In the genomic region with DNA sequence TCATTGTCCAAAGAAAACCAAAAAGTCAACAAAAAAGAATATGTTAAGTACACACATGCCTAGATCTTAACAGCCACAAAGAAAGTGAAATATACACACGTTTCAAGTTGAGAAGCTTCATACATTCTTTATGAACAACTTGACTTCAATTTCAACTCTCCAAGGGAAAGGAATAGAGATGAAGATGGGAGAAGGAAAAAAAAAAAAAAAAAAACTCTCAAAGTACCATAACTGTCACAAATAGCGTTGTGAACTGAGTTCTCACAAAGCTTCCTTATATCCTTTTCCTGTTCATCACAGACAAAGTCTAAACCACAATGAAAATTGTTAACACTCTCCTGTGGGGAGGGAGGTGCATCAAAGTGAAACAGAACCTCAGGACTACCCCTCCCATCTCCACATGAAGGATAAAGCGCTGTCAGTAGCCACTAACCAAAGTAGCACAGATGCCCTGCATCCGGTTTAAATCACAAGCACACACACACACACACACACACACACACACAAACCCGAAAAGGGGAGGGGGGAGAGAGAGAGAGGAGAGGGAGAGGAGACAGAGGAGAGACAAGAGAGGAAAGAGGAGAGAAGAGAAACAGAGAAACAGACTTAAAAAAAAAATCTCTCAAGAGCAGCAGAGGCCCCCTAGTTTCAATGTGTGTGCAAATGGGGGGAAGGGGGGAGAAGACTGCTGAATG, we compare ENCODE assay signal across 8 mouse cellular contexts. TPM values are rescaled to one million over a fixed set of nuclear protein-coding genes. Genes with fewer than 3 reads are reported as not detected.
DNase-seq lines count a peak whose midpoint lies in the region; TF ChIP-seq lines count a peak whose summit lies in the region.

No protein-coding gene starts in this region.

- peak overlapping the region; percentile 56 to 85 (median 81) for H3K4me3 ChIP-seq in CH12.LX (replicated peaks in 1 of 3; ENCODE audit: low read depth in 2 of 3, low read length in 2 of 3, poor library complexity in 1 of 3)
- peak overlapping the region; percentile 99 for H3K4me3 ChIP-seq in spleen, adult 2 months (ENCODE audit: extremely low read depth, insufficient read depth, insufficient read length)

- 2% methylated on average over 5 of the region's 5 CpGs for WGBS in spleen, adult 2 months

- TF ChIP-seq EP300 in CH12.LX (IDR thresholded peaks at IDR 0.05; ENCODE audit: low read length), result no peak

- H3K4me1 ChIP-seq in CH12.LX (ENCODE audit: control insufficient read depth in 1 of 2, insufficient read depth in 2 of 2), result peaks cover 0 to 8% of the 10 kb centered on the region in 2 experiments; a peak in 2 of 4 replicates
- H3K4me1 ChIP-seq in spleen, adult 2 months (ENCODE audit: control insufficient read depth, insufficient read depth, insufficient read length), result peaks cover 4% of the 10 kb centered on the region; the same call in 1 of the 2 replicates

- dilution Hi-C loops in CH12.LX (cut with MboI; ENCODE audit: extremely low pct_ligation_motif_present, extremely low pct_unique_long_range_greater_than_20kb, low sequenced_read_pairs), result no loop called here

- no peak for TF ChIP-seq CTCF in CH12.LX (conservative IDR thresholded peaks at IDR 0.05 in 1 of 2, IDR thresholded peaks at IDR 0.05 in 1 of 2; ENCODE audit: low read depth in 2 of 2, low read length in 2 of 2)
- TF ChIP-seq CTCF in spleen, adult 2 months (IDR thresholded peaks at IDR 0.05; ENCODE audit: extremely low read depth, insufficient read depth, insufficient read length, insufficient replicate concordance), result no peak

- H3K36me3 ChIP-seq in CH12.LX (replicated peaks in 1 of 2; ENCODE audit: control insufficient read depth in 1 of 2, insufficient read depth in 1 of 2, low read length in 1 of 2), result no peaks in the 10 kb centered on the region
- H3K36me3 ChIP-seq in spleen, adult 2 months (ENCODE audit: control insufficient read depth, insufficient read depth, low read length), result no peaks in the 10 kb centered on the region

- H3K4me2 ChIP-seq in CH12.LX (ENCODE audit: insufficient read depth, low read depth, poor library complexity, severe bottlenecking), result peak overlapping the region; percentile 74

- H3K27ac ChIP-seq in CH12.LX (ENCODE audit: insufficient read depth, low read depth), result no peak overlapping the region
- H3K27ac ChIP-seq in spleen, adult 2 months (ENCODE audit: insufficient read depth, low read length), result peak overlapping the region; percentile 100

- in situ Hi-C loops in CH12.LX (cut with MboI; ENCODE audit: low pct_ligation_motif_present, low pct_unique_long_range_greater_than_20kb, low sequenced_read_pairs), result no loop called here

- H3K9ac ChIP-seq in CH12.LX (ENCODE audit: insufficient read depth, low read depth), result peak overlapping the region; percentile 77; the same call in 1 of the 2 replicates

- H3K27me3 ChIP-seq in CH12.LX (replicated peaks), result no peaks in the 10 kb centered on the region
- H3K27me3 ChIP-seq in spleen, adult 2 months (ENCODE audit: control insufficient read depth, insufficient read depth, low read length), result no peaks in the 10 kb centered on the region

- peak; percentile 71 for DNase-seq in CH12.LX (ENCODE audit: extremely low read depth)
- peak; percentile 29 for DNase-seq in ZHBTc4 (ENCODE audit: low read depth, low spot score)
- peak; percentile 76 for DNase-seq in embryo, embryonic 9.5 days (ENCODE audit: extremely low spot score)
- peak; percentile 11 to 18 for DNase-seq in heart, postnatal 14 days
- peak; percentile 28 to 52 for DNase-seq in left cerebral cortex, postnatal 14 days (ENCODE audit: low spot score in 2 of 2)
- DNase-seq in mesoderm, embryonic 11.5 days (ENCODE audit: low read depth, low spot score), result peak; percentile 63
- DNase-seq in spleen, adult 2 months (ENCODE audit: low read depth in 1 of 2, low spot score in 2 of 2), result peak; percentile 33 to 68
- no peak for DNase-seq in testis, postnatal 10 days (ENCODE audit: low spot score)

- no peak for TF ChIP-seq POLR2A in CH12.LX (IDR thresholded peaks at IDR 0.05; ENCODE audit: low read depth, low read length)
- TF ChIP-seq POLR2A in spleen, adult 2 months (IDR thresholded peaks at IDR 0.05; ENCODE audit: low read depth, low read length), result no peak

- TF ChIP-seq RAD21 in CH12.LX (IDR thresholded peaks at IDR 0.05; ENCODE audit: low read depth, low read length), result no peak

- no peaks in the 10 kb centered on the region for H3K9me3 ChIP-seq in CH12.LX (replicated peaks; ENCODE audit: low read length)

- no peaks in the 10 kb centered on the region; the same call in 1 of the 2 replicates for H3K79me2 ChIP-seq in CH12.LX (replicated peaks; ENCODE audit: control insufficient read depth, extremely low read depth, insufficient read depth, poor library complexity, severe bottlenecking)

- intact Hi-C loops in heart, postnatal 14 days (cut with DNase I), result loop anchor here (5.0 kb wide), 1 partner anchor 567 kb away; no protein-coding TSS in a partner anchor
- intact Hi-C loops in left cerebral cortex, postnatal 14 days (cut with DNase I), result loop anchor here (5.0 kb wide), 4 partner anchors 78 to 557 kb away; no protein-coding TSS in a partner anchor

TF ChIP-seq in CH12.LX, 34 proteins besides CTCF, POLR2A, EP300 and RAD21:
- TF ChIP-seq NELFE (IDR thresholded peaks at IDR 0.05; ENCODE audit: low read depth, low read length), result no peak
- TF ChIP-seq ZC3H11A (IDR thresholded peaks at IDR 0.05; ENCODE audit: low read depth, low read length), result no peak
- no peak for TF ChIP-seq NRF1 (IDR thresholded peaks at IDR 0.05; ENCODE audit: low read depth, low read length)
- 0 out of 2 replicates have a peak, but pooled peaks have one; percentile 35 for TF ChIP-seq MXI1 (IDR thresholded peaks at IDR 0.05; ENCODE audit: low read depth, low read length)
- no peak for TF ChIP-seq MAFK (IDR thresholded peaks at IDR 0.05; ENCODE audit: insufficient replicate concordance, low read length)
- peak; percentile 97; the same call in 1 of the 2 replicates for TF ChIP-seq MAZ (IDR thresholded peaks at IDR 0.05; ENCODE audit: low read depth, low read length)
- TF ChIP-seq BHLHE40 (IDR thresholded peaks at IDR 0.05; ENCODE audit: low read depth, low read length), result peak; percentile 11; the same call in 1 of the 2 replicates
- no peak for TF ChIP-seq UBTF (IDR thresholded peaks at IDR 0.05; ENCODE audit: low read depth, low read length)
- TF ChIP-seq SIN3A (IDR thresholded peaks at IDR 0.05; ENCODE audit: low read length), result peak; percentile 20; the same call in 1 of the 2 replicates
- peak; percentile 57 for TF ChIP-seq ZNF384 (IDR thresholded peaks at IDR 0.05; ENCODE audit: low read depth, low read length)
- peak; percentile 35; the same call in 1 of the 2 replicates for TF ChIP-seq HCFC1 (IDR thresholded peaks at IDR 0.05; ENCODE audit: low read depth, low read length)
- 0 out of 2 replicates have a peak, but pooled peaks have one; percentile 27 for TF ChIP-seq IRF4 (IDR thresholded peaks at IDR 0.05; ENCODE audit: low read depth, low read length)

RNA-seq across cellular contexts. Expression of gene Rfx3, which starts 1.2 kb away (rescaled TPM):
- total RNA-seq in CH12.LX (2012; rRNA removed) (0.63 and 0.76 TPM in 2 replicates), CH12.LX (2014; rRNA removed) (1.4 and 1.6 TPM in 2 replicates)
- polyA plus RNA-seq in CH12.LX (2012; ENCODE audit: insufficient read length, low read depth), result 1.2 and 1.3 TPM in 2 replicates
- 1 to 10 TPM; 4.7 to 6.0 TPM for total RNA-seq in heart, postnatal 14 days (2021)
- 10 to 100 TPM; 92.9 to 93.6 TPM for total RNA-seq in left cerebral cortex, postnatal 14 days (2021)
- 2.2 and 2.4 TPM in 2 replicates for polyA plus RNA-seq in spleen, adult 2 months (2012; rRNA removed)

Comparison
In these comparisons a context has a peak if more than half of its experiments do, and no peak if none do; other contexts are left out.
1. RNA of gene Rfx3, which starts 1.2 kb away (total RNA-seq): 92.9 to 93.6 TPM in left cerebral cortex, postnatal 14 days; 4.7 to 6.0 TPM in heart, postnatal 14 days and 0.63 to 1.6 TPM in CH12.LX; every median in the first group is over 10 times any median in the second.